Mouse (Mus musculus) heart, adult 8-10 months (tissue): ENCODE results near the gene Gm28036. TPM values are rescaled to one million over a fixed set of nuclear protein-coding genes. Genes with fewer than 3 reads are reported as not detected.
"Not testable (repeated sequence)": the region's sequence is repeated elsewhere in the genome, so short reads cannot be mapped to it uniquely, and the experiment has no call there.

ENCODE experiments used
- DNase-seq: peaks from one replicate; pipeline ENCODE4 v3.0.0; 2022; ENCODE audit warnings: low spot score
- total RNA-seq, 4 experiments: library from RNA; stranded (reverse); gene quantifications; 2 replicates each; pipeline ENCODE4 v1.2.4; 2022

Gene Gm28036
- 10 to 100 TPM in 2 of 4 experiments, 1 to 10 TPM in 2; 9.4 to 12.1 (median 10.2) TPM for total RNA-seq

GRCm38 (mm10) chr2:156126992-156127391, at the start of gene Gm28036:
Gm28036 (minus strand) TSS chr2:156127092.
- no peak for DNase-seq

DNA sequence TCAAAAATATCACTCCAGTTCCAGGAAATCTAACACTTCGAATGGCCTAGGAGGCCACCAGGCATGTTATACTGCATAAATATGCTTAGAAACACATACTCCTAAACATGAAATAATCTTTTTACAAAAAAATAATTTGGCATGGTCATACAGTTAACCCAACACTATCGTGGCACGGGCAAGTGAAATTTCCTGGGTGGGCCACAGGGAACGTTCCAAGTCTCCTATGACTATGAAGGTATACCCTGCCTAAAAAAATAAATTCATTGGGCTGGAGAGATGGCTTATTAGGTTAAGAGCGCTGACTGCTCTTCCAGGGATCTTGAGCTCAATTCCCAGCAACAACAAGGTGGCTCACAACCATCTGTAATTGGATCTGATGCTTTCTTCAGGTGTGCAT, 39.7 kb upstream of the Gm28036 start:
- no peak for DNase-seq

DNA sequence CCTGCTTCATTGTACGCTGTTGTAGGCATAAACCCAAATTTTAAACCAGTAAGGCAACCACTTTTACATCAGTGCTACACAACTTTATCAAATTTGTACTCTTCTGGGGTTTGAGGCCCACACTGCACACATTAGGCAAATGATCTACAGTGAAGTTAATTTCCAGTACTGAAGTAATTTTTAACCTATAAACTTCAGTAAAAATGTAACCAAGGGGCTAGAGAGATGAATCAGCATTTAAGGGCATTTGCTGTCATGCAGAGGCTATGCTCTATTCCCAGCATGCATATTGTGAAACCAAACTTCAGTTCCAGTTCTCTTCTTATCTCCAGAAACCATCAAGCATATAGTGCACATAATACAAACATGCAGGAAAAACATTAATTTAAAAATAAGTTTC, 38.6 kb upstream of the Gm28036 start:
- DNase-seq, result no peak

GRCm38 (mm10) chr2:156151538-156151937, 24.6 kb upstream of the Gm28036 start:
- no peak for DNase-seq

- DNase-seq, result no peak
These were observed 20.5 kb upstream of the Gm28036 start for GRCm38 (mm10) chr2:156147316-156147915.

DNA sequence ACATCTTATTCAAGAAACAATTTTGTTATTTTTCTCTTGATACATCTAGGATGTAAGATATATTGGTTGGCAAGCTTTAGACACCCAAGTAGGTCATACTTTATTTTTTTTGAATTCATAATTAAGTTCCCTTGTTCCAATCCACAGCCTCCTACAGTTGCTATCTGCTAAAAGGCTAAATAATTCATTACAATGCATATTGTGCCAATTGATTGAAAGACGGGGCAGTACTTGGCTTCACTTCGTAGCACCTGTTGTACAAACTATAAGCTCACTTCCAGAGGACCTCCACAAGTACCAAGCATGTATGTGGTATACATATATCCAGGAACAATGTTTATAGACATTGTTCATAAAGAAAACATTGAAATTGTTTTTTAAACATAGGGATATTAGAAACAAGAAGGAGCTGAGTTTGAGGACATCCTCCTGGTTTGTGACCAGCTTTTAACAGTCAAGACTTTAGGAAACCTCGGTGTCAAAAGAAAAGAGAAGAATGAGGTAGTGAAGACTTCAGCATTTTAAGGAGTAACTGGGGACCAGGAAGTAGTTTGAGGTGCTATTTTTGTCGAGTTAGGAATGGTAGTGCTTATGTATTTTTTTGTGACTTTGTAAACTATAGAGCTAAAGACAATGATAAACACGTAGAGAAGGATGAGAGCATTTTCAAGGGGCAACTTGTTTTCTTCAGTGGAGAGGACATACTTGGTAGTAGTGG, 19.5 kb upstream of the Gm28036 start:
- no peak for DNase-seq

GRCm38 (mm10) chr2:156145486-156146130, 18.7 kb upstream of the Gm28036 start:
- DNase-seq, result no peak

GRCm38 (mm10) chr2:156143953-156144724, 17.2 kb upstream of the Gm28036 start, which contains the start of the genes Romo1 and Nfs1:
Romo1 (plus strand) TSS chr2:156144039.
Nfs1 (minus strand) TSS chr2:156144186.
- DNase-seq, result peak; percentile 86

DNA sequence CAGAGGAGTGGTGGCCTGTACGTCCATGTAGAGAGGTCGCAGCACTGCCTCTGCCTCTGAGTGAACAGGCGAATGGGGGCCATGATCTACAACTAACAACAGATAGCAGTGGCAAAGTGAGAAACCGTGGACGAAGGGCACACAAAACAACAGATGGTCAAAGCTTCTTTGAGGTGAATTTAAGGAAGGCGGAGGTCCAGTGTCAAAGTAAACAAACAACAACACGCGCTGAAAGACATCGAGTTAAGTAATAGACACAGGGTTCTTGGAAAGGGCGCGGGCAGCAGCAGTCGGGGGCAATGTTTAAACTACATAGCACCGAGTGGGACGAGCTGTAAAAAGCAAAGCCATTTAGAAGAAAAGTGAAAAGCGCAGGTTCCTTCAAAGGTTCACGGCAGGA, 16.5 kb upstream of the Gm28036 start:
- DNase-seq, result no peak

DNA sequence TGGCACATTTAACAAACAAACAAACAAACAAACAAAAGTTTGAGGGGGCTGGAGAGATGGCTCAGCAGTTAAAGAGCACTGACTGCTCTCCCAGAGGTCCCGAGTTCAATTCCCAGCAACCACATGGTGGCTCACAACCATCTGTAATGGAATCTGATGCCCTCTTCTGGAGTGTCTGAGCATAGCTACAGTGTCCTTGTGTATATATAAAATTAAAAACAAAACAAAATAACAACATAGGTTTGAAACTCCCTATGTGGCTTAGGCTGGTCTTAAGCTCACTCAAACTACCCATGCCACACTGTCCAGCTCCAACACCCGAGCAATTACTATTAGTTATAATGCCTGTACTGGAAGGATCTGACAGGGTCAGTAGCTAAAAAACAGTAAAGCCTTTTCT, 15.9 kb upstream of the Gm28036 start:
- DNase-seq, result no peak

DNA sequence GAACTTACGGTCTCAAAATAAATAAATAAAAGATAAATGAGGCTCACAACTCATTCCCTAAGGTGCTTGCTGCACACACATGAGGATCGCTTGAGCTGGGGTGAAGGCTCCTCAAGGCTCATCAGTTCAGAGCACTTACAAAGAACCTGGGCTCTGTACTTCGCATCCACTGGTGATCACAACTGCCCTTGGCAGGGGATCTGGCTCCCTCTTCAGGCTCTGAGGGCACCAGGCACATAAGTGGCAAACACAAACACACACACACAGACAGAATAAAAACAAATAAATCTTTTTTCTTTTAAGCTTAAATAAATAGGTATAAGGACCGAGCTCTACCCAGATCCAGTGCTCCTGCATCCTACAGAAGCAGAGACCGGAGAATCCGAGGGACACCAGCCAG, 8.8 kb upstream of the Gm28036 start:
- DNase-seq, result no peak

GRCm38 (mm10) chr2:156134161-156134560, 7.3 kb upstream of the Gm28036 start:
- DNase-seq, result no peak

DNA sequence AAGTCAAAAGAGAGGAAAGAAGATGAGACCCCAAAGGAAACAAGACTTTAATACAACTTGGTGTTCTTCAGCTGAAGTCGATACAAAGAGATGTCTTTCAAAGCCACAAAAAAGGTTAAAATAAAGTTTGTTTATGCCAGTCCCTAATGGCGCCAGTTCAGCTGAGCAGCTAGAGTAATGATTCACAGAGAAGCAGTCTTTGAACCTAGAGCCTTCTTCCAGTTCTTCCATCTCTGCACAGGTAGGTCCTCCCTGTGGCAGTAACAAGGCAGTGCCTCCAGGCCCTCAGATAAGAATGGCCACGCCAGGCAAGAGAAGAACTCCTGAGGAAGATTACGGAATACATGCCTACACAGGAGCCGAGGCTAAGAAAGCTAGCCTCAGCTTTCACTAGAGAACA, 3.2 kb downstream of the Gm28036 start:
- no peak for DNase-seq

DNA sequence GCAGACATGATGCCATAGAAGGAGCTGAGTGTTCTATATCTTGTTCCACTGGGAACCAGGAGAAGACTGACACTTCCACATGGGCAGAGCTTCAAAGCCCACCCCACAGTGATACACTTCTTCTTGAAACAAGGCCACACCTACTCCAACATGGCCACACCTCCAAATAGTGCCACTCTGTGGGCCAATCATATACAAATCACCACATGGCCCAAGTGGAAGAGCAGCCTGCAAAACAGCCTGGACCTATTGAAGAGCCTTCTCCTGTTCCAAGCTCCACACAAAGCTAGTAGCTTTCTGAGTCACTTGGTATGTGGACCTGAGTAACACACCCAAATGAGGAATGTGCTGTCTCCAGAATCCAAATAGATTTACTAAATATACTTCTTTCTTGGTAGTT, 7.3 kb downstream of the Gm28036 start:
- no peak for DNase-seq

DNA sequence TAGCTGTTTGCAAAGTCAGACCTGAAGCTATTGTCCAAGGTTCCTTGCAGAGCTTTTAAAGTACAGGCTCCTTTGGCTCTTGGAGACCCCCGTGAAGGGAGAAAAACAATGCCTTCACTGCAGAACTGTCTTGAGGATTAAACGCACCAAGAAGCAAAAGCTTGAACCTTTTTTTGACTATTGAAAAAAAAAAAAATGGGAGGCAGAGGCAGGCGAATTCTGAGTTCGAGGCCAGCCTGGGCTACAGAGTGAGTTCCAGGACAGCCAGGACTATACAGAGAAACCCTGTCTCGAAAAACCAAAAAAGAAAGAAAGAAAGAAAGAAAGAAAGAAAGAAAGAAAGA, 14.8 kb downstream of the Gm28036 start:
- DNase-seq, result not testable (repeated sequence)

GRCm38 (mm10) chr2:156111358-156112079, 15.4 kb downstream of the Gm28036 start, which contains the start of the genes Cpne1 and Rbm12:
Cpne1 (minus strand) TSS chr2:156111965.
Rbm12 (minus strand) TSS chr2:156111978.
- DNase-seq, result peak; percentile 86

GRCm38 (mm10) chr2:156110627-156111357, 16.1 kb downstream of the Gm28036 start:
- peak; percentile 7 for DNase-seq

- no peak for DNase-seq
These were observed 35.0 kb downstream of the Gm28036 start for GRCm38 (mm10) chr2:156091926-156092325.

GRCm38 (mm10) chr2:156089799-156090198, 37.1 kb downstream of the Gm28036 start:
- no peak for DNase-seq

GRCm38 (mm10) chr2:156087391-156088110, 39.3 kb downstream of the Gm28036 start:
- no peak for DNase-seq
